In the genomic region with DNA sequence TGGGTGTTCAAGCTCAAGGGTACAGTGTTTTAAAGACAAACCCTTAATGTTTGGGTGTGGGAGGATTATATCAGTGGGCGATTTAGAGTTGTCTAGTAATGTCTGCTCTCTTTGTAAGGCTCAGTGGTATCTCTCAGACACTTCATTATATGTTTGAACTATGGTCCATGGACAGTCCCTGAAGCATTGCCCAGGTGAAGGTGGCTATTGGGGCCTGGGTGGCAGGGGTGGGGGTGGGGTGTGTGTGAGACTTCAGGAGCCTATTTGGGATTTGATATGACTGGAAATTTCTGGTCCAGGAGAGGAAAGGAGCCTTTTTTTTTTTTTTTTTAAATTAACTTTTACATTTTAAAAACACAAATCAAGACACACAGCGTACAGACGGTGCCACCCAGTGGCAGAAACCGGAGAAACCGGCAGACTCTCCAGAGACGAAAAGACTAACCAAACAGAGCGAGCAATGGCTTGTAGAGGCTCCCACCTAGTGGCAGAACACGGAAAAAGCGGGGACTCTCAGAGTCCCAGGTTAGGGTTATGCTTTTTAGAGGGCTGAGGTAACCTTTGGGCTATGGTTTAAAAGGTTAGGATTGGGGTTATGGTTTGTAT, we compare ENCODE assay signal across 8 mouse cellular contexts. TPM values are rescaled to one million over a fixed set of nuclear protein-coding genes. Genes with fewer than 3 reads are reported as not detected.
DNase-seq lines count a peak whose midpoint lies in the region; ATAC-seq lines count a peak whose summit lies in the region.

No protein-coding gene starts in this region.

- peak; percentile 90 for ATAC-seq in intestine, embryonic 15.5 days
- peak; percentile 91 for ATAC-seq in midbrain, embryonic 11.5 days (ENCODE audit: low FRiP score)
- no peak for ATAC-seq in erythroblast, adult 5-6 weeks (replicated peaks; ENCODE audit: low FRiP score, poor library complexity, severe bottlenecking)

- no peaks in the 10 kb centered on the region for H3K36me3 ChIP-seq in intestine, embryonic 15.5 days
- H3K36me3 ChIP-seq in midbrain, embryonic 11.5 days (ENCODE audit: control insufficient read depth, insufficient read depth, low read length) = no peaks in the 10 kb centered on the region

- H3K9ac ChIP-seq in intestine, embryonic 15.5 days = no peak overlapping the region
- no peak overlapping the region for H3K9ac ChIP-seq in midbrain, embryonic 11.5 days (ENCODE audit: low read length)

- DNase-seq in WW6 (ENCODE audit: low read depth, low spot score) = peak; percentile 40
- DNase-seq in cerebellum, postnatal 4 days (ENCODE audit: low spot score in 2 of 2) = peak; percentile 63 to 89
- peak; percentile 76 for DNase-seq in gastrocnemius, postnatal 14 days
- peak; percentile 95 to 96 for DNase-seq in left cerebral cortex, postnatal 14 days (ENCODE audit: low spot score in 2 of 2)
- DNase-seq in midbrain, embryonic 11.5 days (ENCODE audit: low spot score, missing footprints) = peak; percentile 98
- peak; percentile 55 for DNase-seq in skeletal muscle tissue, adult 2 months (ENCODE audit: low read depth, low spot score)

- no peaks in the 10 kb centered on the region for H3K27me3 ChIP-seq in intestine, embryonic 15.5 days (replicated peaks)
- no peaks in the 10 kb centered on the region for H3K27me3 ChIP-seq in midbrain, embryonic 11.5 days (ENCODE audit: control insufficient read depth, insufficient read depth, low read length)

- H3K27ac ChIP-seq in intestine, embryonic 15.5 days = no peak overlapping the region
- H3K27ac ChIP-seq in midbrain, embryonic 11.5 days (ENCODE audit: low read depth, low read length) = no peak overlapping the region

- no peaks in the 10 kb centered on the region for H3K9me3 ChIP-seq in intestine, embryonic 15.5 days
- H3K9me3 ChIP-seq in midbrain, embryonic 11.5 days (ENCODE audit: control insufficient read depth, low read length) = no peaks in the 10 kb centered on the region

- no peak overlapping the region for H3K4me2 ChIP-seq in intestine, embryonic 15.5 days (replicated peaks)
- H3K4me2 ChIP-seq in midbrain, embryonic 11.5 days = no peak overlapping the region

- no peak overlapping the region for H3K4me3 ChIP-seq in intestine, embryonic 15.5 days (replicated peaks)
- H3K4me3 ChIP-seq in midbrain, embryonic 11.5 days (ENCODE audit: low read depth, low read length) = no peak overlapping the region

- intact Hi-C loops in gastrocnemius, postnatal 14 days (cut with DNase I; ENCODE audit: low total_unique reads) = loop anchor here (5.0 kb wide), 1 partner anchor 42 kb away; no protein-coding TSS in a partner anchor
- intact Hi-C loops in left cerebral cortex, postnatal 14 days (cut with DNase I) = loop anchor here (2.0 to 10.0 kb wide), 2 partner anchors 44 to 244 kb away; no protein-coding TSS in a partner anchor

- no peaks in the 10 kb centered on the region for H3K4me1 ChIP-seq in intestine, embryonic 15.5 days (replicated peaks)
- no peaks in the 10 kb centered on the region for H3K4me1 ChIP-seq in midbrain, embryonic 11.5 days (ENCODE audit: control insufficient read depth, insufficient read depth, low read length)

- WGBS in intestine, embryonic 15.5 days = 2% methylated on average over 9 of the region's 9 CpGs
- WGBS in midbrain, embryonic 11.5 days = 3% methylated on average over 9 of the region's 9 CpGs

RNA-seq across cellular contexts. Expression of gene Pdcd1, which starts 26.6 kb away (rescaled TPM):
- total RNA-seq in gastrocnemius, postnatal 14 days (2021) = not detected
- polyA plus RNA-seq in intestine, embryonic 15.5 days (2015; fragmentation: Nextera tagmentation; extraction: Ambion mirVana) = 0.57 and 0.72 TPM in 2 replicates
- not detected for total RNA-seq in left cerebral cortex, postnatal 14 days (2021)
- polyA plus RNA-seq in midbrain, embryonic 11.5 days (2014; fragmentation: Nextera tagmentation; extraction: Ambion mirVana) = 0.29 TPM in 1 of 2 replicates, not detected in the other
- total RNA-seq in erythroblast, adult 5-6 weeks (2015; ENCODE audit: low replicate concordance) = not detected in 2 replicates
- total RNA-seq in erythroblast, adult 5-6 weeks (2017; ENCODE audit: low replicate concordance) = not detected in 2 replicates

RNA-seq across cellular contexts. Expression of gene Neu4, which starts 58.7 kb away (rescaled TPM):
- total RNA-seq in gastrocnemius, postnatal 14 days (2021) = not detected
- not detected in 2 replicates for polyA plus RNA-seq in intestine, embryonic 15.5 days (2015; fragmentation: Nextera tagmentation; extraction: Ambion mirVana)
- total RNA-seq in left cerebral cortex, postnatal 14 days (2021) = 10 to 100 TPM; 12.8 to 13.4 TPM
- polyA plus RNA-seq in midbrain, embryonic 11.5 days (2014; fragmentation: Nextera tagmentation; extraction: Ambion mirVana) = not detected in 2 replicates
- total RNA-seq in erythroblast, adult 5-6 weeks (2015; ENCODE audit: low replicate concordance) = not detected in 2 replicates
- total RNA-seq in erythroblast, adult 5-6 weeks (2017; ENCODE audit: low replicate concordance) = not detected in 2 replicates

Comparison
In these comparisons a context has a peak if more than half of its experiments do, and no peak if none do; other contexts are left out.
1. DNase-seq: peak in every context shown above with its lines; median percentile 98 in midbrain, embryonic 11.5 days; 96 in left cerebral cortex, postnatal 14 days; 76 in cerebellum, postnatal 4 days; 76 in gastrocnemius, postnatal 14 days; 55 in skeletal muscle tissue, adult 2 months; 40 in WW6.
2. RNA of gene Neu4, which starts 58.7 kb away (total RNA-seq): 12.8 to 13.4 TPM in left cerebral cortex, postnatal 14 days; not detected in gastrocnemius, postnatal 14 days and not detected in erythroblast, adult 5-6 weeks; every median in the first group is over 10 times any median in the second.